ENCODE assay signal across 28 mouse cellular contexts in the genomic region with DNA sequence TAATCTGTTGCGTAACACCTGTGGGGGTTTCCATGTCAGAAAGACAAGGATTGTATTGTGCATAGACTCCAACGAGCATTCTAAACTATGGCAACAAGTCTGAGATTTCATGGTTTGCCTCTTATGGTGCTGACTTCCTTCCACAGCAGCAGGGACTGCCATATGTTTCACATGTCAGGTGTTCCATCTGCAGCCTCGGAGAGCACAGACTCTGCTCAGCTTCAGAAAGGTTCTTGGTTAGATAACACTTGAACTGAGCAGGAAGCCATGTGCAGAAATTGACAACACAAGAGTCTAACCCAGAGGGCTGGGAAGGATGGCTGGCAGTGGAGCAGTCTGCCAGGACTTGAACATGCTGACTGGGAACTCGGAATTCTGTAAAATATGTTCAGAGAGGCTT.
DNase-seq lines count a peak whose midpoint lies in the region; ATAC-seq and TF ChIP-seq lines count a peak whose summit lies in the region.
"Had no signal": no experiment of that assay in that cellular context is flagged by ENCODE, and none has a peak within 500 bp of the region (broad histone marks: within the 10 kb centered on the region; RNA-seq: fewer than 3 reads in every experiment).

No protein-coding gene starts in this region.

- peak; percentile 62; the same call in 1 of the 2 replicates for ATAC-seq in cerebellum, adult (ENCODE audit: insufficient number of reproducible peaks, low FRiP score, low TSS enrichment)
- peak; percentile 16; the same call in 1 of the 2 replicates for ATAC-seq in forebrain, postnatal 0 days
- ATAC-seq in forebrain, embryonic 15.5 days (replicated peaks), result no peak
- no peak for ATAC-seq in CD4-positive, CD25-positive, alpha-beta regulatory T cell, adult 4 months
- ATAC-seq: intestine, postnatal 0 days; midbrain, embryonic 16.5 days; Patski had no signal

- H3K36me3 ChIP-seq in forebrain, postnatal 0 days (ENCODE audit: insufficient read depth), result 0 out of 2 replicates have a peak, but pooled peaks cover 13% of the 10 kb centered on the region
- no peaks in the 10 kb centered on the region; the same call in 1 of the 2 replicates for H3K36me3 ChIP-seq in forebrain, embryonic 15.5 days
- H3K36me3 ChIP-seq: hindbrain, embryonic 12.5 days; limb, embryonic 13.5 days; lung, embryonic 15.5 days; midbrain, embryonic 10.5 days had no signal

- H3K27ac ChIP-seq in forebrain, postnatal 0 days (ENCODE audit: low read depth, low read length), result no peak overlapping the region
- H3K27ac ChIP-seq in forebrain, embryonic 15.5 days (replicated peaks), result no peak overlapping the region
- H3K27ac ChIP-seq: hindbrain, embryonic 12.5 days; limb, embryonic 13.5 days; lung, embryonic 15.5 days; midbrain, embryonic 10.5 days; stomach, postnatal 0 days had no signal

- DNase-seq in cerebellum, adult 11 months, result no peak
- no peak for DNase-seq in forebrain, postnatal 0 days
- peak; percentile 55 for DNase-seq in layer of hippocampus, adult 9-11 months
- DNase-seq in layer of hippocampus, adult 9-10 months (ENCODE audit: low spot score), result no peak
- peak; percentile 58 for DNase-seq in telencephalon, adult 2 months (ENCODE audit: low read depth, low spot score)
- DNase-seq: adrenal gland, postnatal 25 days; gastrocnemius, postnatal 25 days; heart, adult 18-20 months; heart, postnatal 36 days; kidney, adult 9 months; kidney, postnatal 10 days; right cerebral cortex, postnatal 4 days; thymus, adult 2 months; thymus, postnatal 36 days had no signal

- no peak overlapping the region for H3K4me3 ChIP-seq in forebrain, postnatal 0 days (ENCODE audit: low read depth, low read length)
- H3K4me3 ChIP-seq in forebrain, embryonic 15.5 days, result no peak overlapping the region
- H3K4me3 ChIP-seq: erythroblast, embryonic 14.5 days; hindbrain, embryonic 12.5 days; limb, embryonic 13.5 days; lung, embryonic 15.5 days; midbrain, embryonic 10.5 days had no signal

- no peaks in the 10 kb centered on the region for H3K9me3 ChIP-seq in forebrain, postnatal 0 days (ENCODE audit: low read length)
- H3K9me3 ChIP-seq in forebrain, embryonic 15.5 days, result no peaks in the 10 kb centered on the region
- H3K9me3 ChIP-seq: hindbrain, embryonic 12.5 days; limb, embryonic 13.5 days; lung, embryonic 15.5 days; midbrain, embryonic 10.5 days had no signal

- no peaks in the 10 kb centered on the region for H3K27me3 ChIP-seq in forebrain, postnatal 0 days (ENCODE audit: insufficient read depth, low read length)
- H3K27me3 ChIP-seq in forebrain, embryonic 15.5 days, result no peaks in the 10 kb centered on the region
- H3K27me3 ChIP-seq: hindbrain, embryonic 12.5 days; limb, embryonic 13.5 days; lung, embryonic 15.5 days; Patski had no signal

- H3K4me1 ChIP-seq in forebrain, postnatal 0 days (ENCODE audit: insufficient read depth), result no peaks in the 10 kb centered on the region
- no peaks in the 10 kb centered on the region for H3K4me1 ChIP-seq in forebrain, embryonic 15.5 days
- H3K4me1 ChIP-seq: hindbrain, embryonic 12.5 days; limb, embryonic 13.5 days; lung, embryonic 15.5 days had no signal

- TF ChIP-seq CTCF in forebrain, postnatal 0 days (IDR thresholded peaks at IDR 0.05; ENCODE audit: low read depth), result no peak

- H3K4me2 ChIP-seq in forebrain, postnatal 0 days (ENCODE audit: low read depth), result no peak overlapping the region
- no peak overlapping the region for H3K4me2 ChIP-seq in forebrain, embryonic 15.5 days (replicated peaks)
- H3K4me2 ChIP-seq: heart, embryonic 11.5 days; hindbrain, embryonic 12.5 days; limb, embryonic 13.5 days; liver, embryonic 11.5 days; lung, embryonic 15.5 days had no signal

- 67% methylated on average over 4 of the region's 4 CpGs for WGBS in forebrain, postnatal 0 days
- 83% methylated on average over 4 of the region's 4 CpGs for WGBS in forebrain, embryonic 15.5 days

- no peak overlapping the region for H3K9ac ChIP-seq in forebrain, postnatal 0 days
- no peak overlapping the region for H3K9ac ChIP-seq in forebrain, embryonic 15.5 days (replicated peaks)
- H3K9ac ChIP-seq: hindbrain, embryonic 12.5 days; limb, embryonic 13.5 days; lung, embryonic 15.5 days had no signal

Comparison
In these comparisons a context has a peak if more than half of its experiments do, and no peak if none do; other contexts are left out.
1. ATAC-seq: peak in cerebellum, adult (single experiment) and forebrain, postnatal 0 days (single experiment); none in forebrain, embryonic 15.5 days (single experiment) and CD4-positive, CD25-positive, alpha-beta regulatory T cell, adult 4 months (single experiment).
2. DNase-seq: peak in layer of hippocampus, adult 9-11 months (single experiment) and telencephalon, adult 2 months (single experiment); none in cerebellum, adult 11 months (single experiment), forebrain, postnatal 0 days (single experiment) and layer of hippocampus, adult 9-10 months (single experiment).